Mouse (Mus musculus): ENCODE measurements around the gene Unc13d. TPM values are rescaled to one million over a fixed set of nuclear protein-coding genes. Genes with fewer than 3 reads are reported as not detected.

The Unc13d gene
- polyA plus RNA-seq, 1 experiment from 2014 or later = 1.0 TPM

DNA sequence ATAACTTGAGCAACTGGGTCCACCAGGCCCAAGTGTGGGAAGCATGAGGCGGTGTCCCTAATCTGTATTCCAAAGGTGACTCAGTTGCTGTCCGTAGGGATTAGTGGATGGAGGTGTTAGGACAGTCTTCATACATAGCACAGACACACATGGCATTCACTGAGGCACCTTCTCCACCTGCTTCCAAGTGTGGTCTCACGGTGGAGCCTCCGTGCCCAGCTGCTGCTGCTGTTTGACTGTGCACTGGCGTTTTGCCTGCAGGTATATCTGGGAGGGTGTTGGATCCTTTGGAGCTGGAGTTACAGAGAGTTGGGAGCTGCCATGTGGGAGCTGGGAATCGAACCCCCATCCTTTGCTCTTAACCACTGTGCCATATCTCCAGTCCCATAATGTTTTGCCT is 43.2 kb downstream of the Unc13d start:
- Histone ChIP-seq H3K4me1 (peaks cover 30% of the 10 kb centered on the region), H3K4me3 (replicated peaks) (no peak overlapping the region), H3K27ac (replicated peaks) (no peak overlapping the region), H3K36me3 (peaks cover 11% of the 10 kb centered on the region), H3K9me3 (replicated peaks) (no peaks in the 10 kb centered on the region), H3K9ac (replicated peaks) (no peak overlapping the region), H3K27me3 (replicated peaks) (no peaks in the 10 kb centered on the region), H3K4me2 (no peak overlapping the region)
- 98% methylated on average over 6 of the region's 6 CpGs for WGBS
- no peak for ATAC-seq (ENCODE audit: low FRiP score)

DNA sequence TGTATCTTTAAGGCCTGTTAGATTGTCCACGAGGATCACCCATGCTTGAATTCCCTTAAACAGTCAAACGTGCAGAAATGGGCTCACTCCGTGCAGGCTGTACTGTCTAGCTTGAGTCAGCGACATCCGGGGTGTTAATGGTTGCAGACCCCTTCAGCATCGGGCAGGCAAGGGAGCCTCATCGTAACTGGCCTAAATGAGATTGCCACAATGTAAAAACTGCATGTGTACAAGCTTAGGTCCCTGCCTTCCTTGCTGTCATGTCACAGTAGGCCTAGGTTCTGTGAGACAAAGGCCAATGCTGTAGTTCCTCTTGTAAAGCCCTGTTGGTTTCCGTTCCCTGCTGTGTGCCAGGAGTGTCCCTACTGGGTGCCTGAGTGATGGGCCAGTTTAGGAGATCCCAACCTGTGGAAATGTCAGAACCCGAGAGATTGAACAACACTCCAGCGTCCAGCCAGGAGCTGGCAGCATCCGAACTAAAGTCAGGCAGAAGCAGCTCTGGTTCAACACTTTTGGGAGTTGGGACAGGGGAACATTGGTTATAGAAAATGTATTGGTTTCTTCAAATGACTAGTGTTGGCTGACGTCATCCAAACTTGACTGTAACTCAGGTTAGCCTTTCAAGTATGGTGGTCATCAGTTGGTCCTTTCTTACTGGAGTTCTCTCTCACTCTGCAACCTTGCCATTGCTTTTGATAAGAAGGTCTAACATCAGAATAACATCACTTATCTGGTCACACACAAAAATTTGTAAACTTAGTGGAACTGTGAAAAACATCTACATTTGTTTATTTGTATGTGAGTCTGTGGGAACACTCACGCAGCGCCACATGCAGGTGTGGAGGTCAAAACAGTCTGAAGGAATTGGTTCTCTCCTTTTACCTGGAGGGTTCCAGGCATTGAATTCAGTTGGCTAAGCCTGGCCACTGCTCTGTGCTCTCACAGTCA is 46.6 kb downstream of the Unc13d start:
- Histone ChIP-seq H3K9me3 (replicated peaks) (no peaks in the 10 kb centered on the region), H3K27me3 (replicated peaks) (no peaks in the 10 kb centered on the region), H3K4me2 (peak overlapping the region; percentile 76), H3K27ac (replicated peaks) (peak overlapping the region; percentile 100), H3K4me3 (replicated peaks) (peak overlapping the region; percentile 75), H3K36me3 (no peaks in the 10 kb centered on the region), H3K4me1 (peaks cover 35% of the 10 kb centered on the region), H3K9ac (replicated peaks) (peak overlapping the region; percentile 89)
- ATAC-seq (ENCODE audit: low FRiP score) = peak; percentile 43
- 27% methylated on average over 14 of the region's 14 CpGs for WGBS

DNA sequence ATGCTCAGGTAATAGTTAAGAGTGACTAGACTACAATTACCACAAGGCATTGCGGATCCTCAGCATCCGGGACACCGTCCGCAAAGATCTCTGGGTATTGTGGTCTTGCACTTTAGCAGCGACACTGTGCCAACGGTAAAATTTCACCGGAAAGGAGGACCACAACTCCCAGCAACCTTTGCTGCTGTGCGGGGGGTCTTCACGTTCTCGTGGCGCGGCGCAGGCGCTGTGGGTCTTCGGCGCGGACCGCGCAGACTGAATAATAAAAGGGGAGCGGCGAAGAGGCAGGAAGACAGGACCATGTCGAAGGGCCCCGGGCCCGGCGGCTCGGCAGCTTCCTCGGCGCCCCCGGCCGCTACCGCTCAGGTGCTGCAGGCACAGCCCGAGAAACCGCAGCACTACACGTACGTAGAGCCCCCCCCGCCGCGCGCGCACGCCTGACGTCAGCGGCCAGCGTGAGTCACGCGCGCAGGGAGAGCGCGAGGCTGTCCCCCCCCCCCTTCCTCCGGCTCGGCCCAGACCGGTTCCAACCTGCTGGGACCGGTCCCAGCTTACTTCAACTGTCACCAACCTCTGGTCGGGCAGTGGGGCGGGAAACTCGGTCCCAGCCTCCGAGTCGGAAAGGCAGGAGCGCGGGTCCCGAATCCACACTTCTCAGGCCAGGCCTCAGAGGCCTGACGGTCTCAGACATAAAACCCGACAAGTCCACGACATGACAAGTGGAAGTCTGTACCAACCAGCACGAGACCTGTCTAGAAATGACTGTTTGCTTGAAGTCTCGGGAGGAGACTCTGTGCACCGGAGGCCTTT is 47.5 kb downstream of the Unc13d start, which contains the start of gene Unk:
TSS of gene Unk (plus strand) at position 235 of the 810 bp plus-strand sequence.
- no peaks in the 10 kb centered on the region for H3K27me3 ChIP-seq (replicated peaks)
- WGBS = under 1% methylated on average over 64 of the region's 67 CpGs
- H3K27ac ChIP-seq (replicated peaks) = peak within 1 kb of the TSS; percentile 100
- peaks cover 35% of the 10 kb centered on the region for H3K4me1 ChIP-seq
- peak; percentile 93 for ATAC-seq (ENCODE audit: low FRiP score)
- H3K4me2 ChIP-seq = peak within 1 kb of the TSS; percentile 76
- no peaks in the 10 kb centered on the region for H3K36me3 ChIP-seq
- peak within 1 kb of the TSS; percentile 75 for H3K4me3 ChIP-seq (replicated peaks)
- no peaks in the 10 kb centered on the region for H3K9me3 ChIP-seq (replicated peaks)
- peak within 1 kb of the TSS; percentile 89 for H3K9ac ChIP-seq (replicated peaks)

DNA sequence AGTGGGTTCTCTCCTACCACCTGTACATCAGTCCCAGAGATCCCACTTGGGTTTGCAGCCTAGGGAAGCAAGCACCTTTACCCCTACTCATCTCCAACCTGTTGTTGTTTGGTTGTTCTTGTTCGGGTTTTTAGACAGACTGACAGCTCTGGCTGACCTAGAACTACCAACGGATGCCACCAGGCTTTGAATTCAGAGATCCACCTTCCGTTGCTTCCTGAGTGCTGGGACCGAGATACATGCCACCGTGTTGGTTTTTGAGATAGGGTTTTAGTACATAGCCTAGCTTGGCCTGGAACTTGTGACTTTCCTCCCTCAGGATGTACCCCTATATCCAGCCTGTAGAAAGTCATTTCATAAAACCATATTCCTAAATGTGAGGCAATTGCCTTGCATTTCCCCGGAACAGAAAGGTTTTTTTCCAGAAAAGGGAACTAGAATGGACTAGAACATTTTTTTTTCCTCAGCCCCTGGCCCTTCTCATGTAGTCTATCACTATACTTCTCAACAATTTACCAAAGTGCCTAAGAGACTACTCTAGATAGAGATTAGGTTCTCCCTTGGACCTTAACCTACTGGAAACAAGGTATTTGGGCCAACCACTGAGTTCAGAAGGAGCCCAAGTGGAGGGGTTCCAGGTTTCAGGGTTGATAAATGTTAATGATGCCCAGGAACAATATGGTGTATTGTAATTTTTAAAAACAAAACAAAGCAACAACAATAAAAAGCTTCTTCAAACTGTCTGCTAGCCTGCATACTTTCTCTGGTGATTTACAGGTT is 48.5 kb downstream of the Unc13d start:
- Histone ChIP-seq H3K4me3 (replicated peaks) (peak overlapping the region; percentile 75), H3K9ac (replicated peaks) (peak overlapping the region; percentile 57), H3K27me3 (replicated peaks) (no peaks in the 10 kb centered on the region), H3K4me1 (peaks cover 35% of the 10 kb centered on the region), H3K36me3 (no peaks in the 10 kb centered on the region), H3K27ac (replicated peaks) (peak overlapping the region; percentile 100), H3K9me3 (replicated peaks) (no peaks in the 10 kb centered on the region), H3K4me2 (peak overlapping the region; percentile 65)
- ATAC-seq (ENCODE audit: low FRiP score) = 0 out of 2 replicates have a peak, but pooled peaks have one; percentile 0
- 87% methylated on average over 6 of the region's 6 CpGs for WGBS

DNA sequence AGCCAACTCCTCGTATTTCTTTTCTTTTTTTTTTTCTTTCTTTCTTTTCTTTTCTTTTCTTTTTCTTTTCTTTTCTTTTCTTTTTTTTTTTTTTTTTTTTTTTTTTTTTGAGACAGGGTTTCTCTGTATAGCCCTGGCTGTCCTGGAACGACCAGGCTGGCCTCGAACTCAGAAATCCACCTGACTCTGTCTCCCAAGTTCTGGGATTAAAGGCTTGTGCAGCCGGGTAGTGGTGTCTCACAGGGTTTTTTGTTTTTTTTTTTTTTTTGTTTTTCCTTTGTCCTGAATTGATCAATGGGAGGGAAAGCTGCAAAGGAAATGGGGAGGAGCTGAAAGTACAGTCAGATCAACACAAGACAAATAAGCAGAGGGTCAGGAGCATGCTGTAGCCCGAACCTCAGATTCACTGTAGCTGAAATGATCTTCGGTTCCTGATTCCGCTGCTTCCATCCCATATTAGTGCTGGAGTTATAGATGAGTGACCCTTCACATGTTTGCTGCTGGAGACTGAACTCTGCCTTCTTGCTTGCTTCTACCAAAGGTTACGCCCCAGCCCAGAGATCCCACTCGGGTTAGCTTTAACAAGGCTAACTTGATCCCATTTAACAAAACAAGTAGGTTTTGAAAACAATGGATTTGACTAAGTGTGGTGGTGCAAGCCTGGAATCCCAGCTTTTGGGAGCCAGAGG is 49.4 kb downstream of the Unc13d start:
- no peaks in the 10 kb centered on the region for H3K27me3 ChIP-seq (replicated peaks)
- no peaks in the 10 kb centered on the region for H3K36me3 ChIP-seq
- H3K4me3 ChIP-seq (replicated peaks) = no peak overlapping the region
- peaks cover 33% of the 10 kb centered on the region for H3K4me1 ChIP-seq
- no peak overlapping the region for H3K4me2 ChIP-seq
- WGBS = 88% methylated on average over 9 of the region's 9 CpGs
- H3K27ac ChIP-seq (replicated peaks) = no peak overlapping the region
- H3K9ac ChIP-seq (replicated peaks) = no peak overlapping the region
- ATAC-seq (ENCODE audit: low FRiP score) = no peak
- H3K9me3 ChIP-seq (replicated peaks) = no peaks in the 10 kb centered on the region

DNA sequence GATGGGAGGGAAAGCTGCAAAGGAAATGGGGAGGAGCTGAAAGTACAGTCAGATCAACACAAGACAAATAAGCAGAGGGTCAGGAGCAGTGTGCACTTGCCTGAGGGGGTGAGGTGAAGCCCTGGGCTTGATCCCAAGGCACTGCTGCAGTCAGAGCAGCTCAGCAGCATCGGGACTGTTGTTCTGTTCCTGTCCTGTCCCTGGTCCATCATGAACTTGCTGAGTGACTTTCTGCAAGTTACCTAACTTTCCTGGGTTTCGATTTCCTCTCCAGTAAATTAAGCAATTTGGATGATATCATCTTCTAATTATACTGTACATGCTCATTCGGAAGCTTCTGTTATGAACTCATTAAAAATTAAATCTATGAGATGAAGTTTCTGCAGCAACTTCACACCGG is 50.0 kb downstream of the Unc13d start, which contains the start of gene H3f3b:
TSS of gene H3f3b (minus strand) at position 207 of the 400 bp plus-strand sequence.
- no peak for ATAC-seq (ENCODE audit: low FRiP score)
- Histone ChIP-seq H3K4me3 (replicated peaks) (no peak within 1 kb of the TSS), H3K36me3 (no peaks in the 10 kb centered on the region), H3K9ac (replicated peaks) (no peak within 1 kb of the TSS), H3K27ac (replicated peaks) (no peak within 1 kb of the TSS), H3K4me2 (no peak within 1 kb of the TSS), H3K9me3 (replicated peaks) (no peaks in the 10 kb centered on the region), H3K4me1 (peaks cover 27% of the 10 kb centered on the region), H3K27me3 (replicated peaks) (no peaks in the 10 kb centered on the region)
- 80% methylated on average over 4 of the region's 4 CpGs for WGBS

DNA sequence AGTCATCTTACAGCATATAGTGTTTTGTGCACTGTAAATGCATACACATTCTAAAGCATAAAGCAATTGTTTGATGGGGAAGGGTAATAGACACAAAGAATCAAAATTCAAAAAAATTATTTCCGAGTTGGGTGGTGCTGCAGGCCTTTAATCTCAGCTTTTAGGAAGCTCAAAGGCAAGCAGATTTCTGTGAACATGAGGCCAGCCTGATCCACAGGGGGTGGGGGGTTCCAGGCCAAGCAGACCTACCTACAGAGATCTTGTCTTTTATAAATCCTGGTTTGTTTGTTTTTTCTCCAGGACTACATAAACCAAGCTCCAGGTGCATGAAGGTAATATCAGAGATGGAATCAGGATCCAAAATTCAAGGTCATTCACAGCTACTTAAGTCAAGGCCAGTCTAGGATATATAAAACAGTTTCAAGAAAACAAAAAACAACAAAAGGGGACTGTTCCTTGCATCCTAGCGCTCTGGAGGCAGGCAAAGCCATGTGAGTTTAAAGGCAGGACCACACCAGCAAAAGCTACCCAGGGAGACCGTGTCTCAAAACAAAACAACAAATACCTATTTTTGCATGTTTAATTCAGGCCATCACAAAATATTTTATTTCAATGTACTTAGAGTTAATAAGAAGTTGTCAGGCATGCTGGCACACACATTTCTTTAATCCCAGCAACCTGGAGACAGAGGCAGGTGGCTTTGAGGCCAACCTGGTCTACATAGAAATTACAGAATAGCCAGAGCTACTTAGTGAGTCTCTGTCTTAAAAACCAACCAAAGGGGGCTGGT is 52.5 kb downstream of the Unc13d start:
- no peaks in the 10 kb centered on the region for H3K27me3 ChIP-seq (replicated peaks)
- peak overlapping the region; percentile 77 for H3K27ac ChIP-seq (replicated peaks)
- no peak for ATAC-seq (ENCODE audit: low FRiP score)
- no peak overlapping the region for H3K9ac ChIP-seq (replicated peaks)
- 90% methylated on average over 3 of the region's 3 CpGs for WGBS
- no peak overlapping the region for H3K4me2 ChIP-seq
- peaks cover 13% of the 10 kb centered on the region for H3K36me3 ChIP-seq
- no peak overlapping the region for H3K4me3 ChIP-seq (replicated peaks)
- H3K4me1 ChIP-seq = peaks cover 24% of the 10 kb centered on the region
- H3K9me3 ChIP-seq (replicated peaks) = no peaks in the 10 kb centered on the region

GRCm38 (mm10) chr11:116024356-116024808 is 53.4 kb downstream of the Unc13d start:
- peak; percentile 95 for ATAC-seq (ENCODE audit: low FRiP score)
- Histone ChIP-seq H3K27me3 (replicated peaks) (no peaks in the 10 kb centered on the region), H3K4me1 (peaks cover 19% of the 10 kb centered on the region), H3K27ac (replicated peaks) (peak overlapping the region; percentile 100), H3K36me3 (peaks cover 17% of the 10 kb centered on the region), H3K9me3 (replicated peaks) (no peaks in the 10 kb centered on the region), H3K9ac (replicated peaks) (peak overlapping the region; percentile 100), H3K4me3 (replicated peaks) (peak overlapping the region; percentile 98), H3K4me2 (no peak overlapping the region; the same call in 1 of the 2 replicates)
- under 1% methylated on average over 37 of the region's 37 CpGs for WGBS

- Histone ChIP-seq H3K27me3 (replicated peaks) (no peaks in the 10 kb centered on the region), H3K4me1 (peaks cover 15% of the 10 kb centered on the region), H3K4me2 (peak overlapping the region; percentile 62), H3K36me3 (peaks cover 17% of the 10 kb centered on the region), H3K9me3 (replicated peaks) (no peaks in the 10 kb centered on the region), H3K9ac (replicated peaks) (peak overlapping the region; percentile 100), H3K4me3 (replicated peaks) (peak overlapping the region; percentile 98), H3K27ac (replicated peaks) (peak overlapping the region; percentile 100)
- WGBS = 3% methylated on average over 47 of the region's 57 CpGs
- ATAC-seq (ENCODE audit: low FRiP score) = peak; percentile 78
Measured at GRCm38 (mm10) chr11:116023771-116024355, 53.9 kb downstream of the Unc13d start.
